Mouse (Mus musculus) thymus, postnatal 14 days (tissue): Measurements from ENCODE around the gene Lnpep.
A peak's percentile ranks its signal among the peaks of the same experiment; 100 is the strongest.
"Not testable (repeated sequence)": the region's sequence is repeated elsewhere in the genome, so short reads cannot be mapped to it uniquely, and the experiment has no call there.

Experiments used
- DNase-seq: peaks from one replicate; pipeline ENCODE4 v3.0.0; 2021

Gene Lnpep

DNA sequence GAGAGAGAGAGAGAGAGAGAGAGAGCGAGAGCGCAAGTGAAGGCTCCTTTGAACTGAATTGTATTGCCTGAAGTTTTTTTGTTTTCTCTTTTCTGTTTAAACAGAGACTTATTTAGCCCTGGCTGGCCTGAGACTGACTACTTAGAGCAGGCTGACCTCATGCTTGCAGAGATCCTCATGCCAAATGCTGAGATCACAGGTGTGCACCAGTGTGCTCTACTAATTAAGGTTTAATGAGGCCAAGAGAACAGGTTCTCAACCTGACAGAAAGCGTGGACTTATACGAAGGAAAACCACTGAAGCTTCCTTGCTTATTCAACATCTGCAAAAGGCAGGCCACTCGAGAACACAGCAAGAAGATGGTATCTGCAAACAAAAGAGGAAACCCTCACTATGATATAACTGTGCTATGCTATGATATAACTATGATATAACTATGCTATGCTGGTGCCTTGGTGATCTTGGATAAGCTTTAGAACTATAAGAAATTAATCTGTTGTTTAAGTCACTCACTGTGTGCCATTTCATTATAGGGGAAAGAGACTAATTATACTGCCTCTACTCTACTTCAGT lies 16.3 kb downstream of the Lnpep start:
- no peak for DNase-seq

DNA sequence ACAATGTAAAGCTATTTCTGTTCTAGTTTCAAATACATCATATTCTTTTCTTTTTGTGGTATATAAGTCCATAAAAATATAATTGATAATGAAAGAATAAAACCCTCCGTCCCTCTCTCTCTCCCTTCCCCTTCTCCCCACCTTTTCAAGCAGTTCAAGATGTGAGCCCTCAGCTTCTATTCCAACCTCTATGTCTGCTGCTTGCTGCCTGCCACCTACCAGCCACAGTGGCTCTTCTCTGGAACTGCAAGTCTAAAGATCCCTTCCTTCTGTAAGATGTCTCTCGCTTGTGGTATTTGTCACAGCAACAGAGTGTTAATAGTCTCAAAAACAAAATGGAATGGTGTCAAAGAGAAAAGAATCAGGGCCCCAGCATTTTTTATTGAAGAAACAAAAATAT lies 20.3 kb downstream of the Lnpep start:
- DNase-seq = no peak

DNA sequence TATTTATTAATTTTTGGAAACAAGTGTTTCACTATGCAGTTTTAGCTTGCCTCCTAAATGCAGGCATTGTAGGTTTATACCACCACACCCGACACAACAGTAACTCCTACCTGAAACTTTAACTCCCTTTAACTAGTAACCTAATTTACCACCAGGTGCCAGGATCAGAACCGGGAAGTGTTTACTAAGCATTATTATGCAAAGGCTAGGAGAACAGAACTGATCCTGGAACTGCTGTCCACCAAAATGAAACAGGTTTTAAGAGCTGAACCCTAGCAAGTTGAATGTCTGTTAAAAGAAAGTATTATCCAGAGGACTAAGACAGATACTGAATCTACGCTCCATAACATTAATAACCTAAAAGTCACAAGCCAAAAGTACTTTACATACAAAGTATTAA lies 21.2 kb downstream of the Lnpep start:
- no peak for DNase-seq

- no peak for DNase-seq
These were observed 22.1 kb downstream of the Lnpep start for GRCm38 (mm10) chr17:17602786-17603185.

DNA sequence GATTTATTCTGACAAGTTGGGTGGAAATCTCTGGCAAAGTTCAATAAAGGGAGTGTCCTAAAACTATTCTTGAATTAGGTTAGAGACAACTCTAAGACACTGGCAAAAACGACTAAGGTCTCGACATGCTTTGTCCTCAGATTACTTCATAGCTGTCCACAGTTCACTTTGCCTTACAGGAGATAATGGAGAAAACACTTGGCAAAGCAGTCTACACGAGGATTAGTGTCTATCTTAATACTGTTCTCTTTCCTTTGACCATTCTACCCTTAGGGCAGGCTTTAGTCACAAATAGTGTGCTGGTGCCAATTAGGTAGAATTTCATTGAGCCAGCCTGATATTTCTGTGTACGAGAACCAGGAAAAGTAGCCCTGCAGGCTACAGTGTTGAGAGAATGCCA lies 22.5 kb downstream of the Lnpep start:
- no peak for DNase-seq

GRCm38 (mm10) chr17:17600804-17601252 lies 24.0 kb downstream of the Lnpep start:
- no peak for DNase-seq

- no peak for DNase-seq
These were observed 24.8 kb downstream of the Lnpep start for GRCm38 (mm10) chr17:17600001-17600400.

DNA sequence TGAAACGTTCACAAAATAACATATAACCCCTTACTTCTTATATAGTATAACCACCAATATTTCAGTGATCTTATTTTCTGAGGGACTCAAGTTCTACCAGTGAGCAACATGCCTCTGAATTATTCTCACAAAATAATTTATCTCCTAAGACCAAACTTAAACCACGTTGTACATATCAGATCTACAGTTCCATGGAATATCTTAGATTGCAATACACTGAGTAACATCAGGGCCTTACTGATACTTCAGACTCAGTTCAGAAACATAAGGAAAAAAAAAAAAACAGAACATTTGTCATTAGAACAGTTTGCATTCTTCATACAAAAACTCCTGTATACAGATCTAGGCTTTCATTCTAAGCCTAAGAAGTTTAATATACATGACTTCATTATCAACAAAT lies 26.5 kb downstream of the Lnpep start:
- DNase-seq = no peak

DNA sequence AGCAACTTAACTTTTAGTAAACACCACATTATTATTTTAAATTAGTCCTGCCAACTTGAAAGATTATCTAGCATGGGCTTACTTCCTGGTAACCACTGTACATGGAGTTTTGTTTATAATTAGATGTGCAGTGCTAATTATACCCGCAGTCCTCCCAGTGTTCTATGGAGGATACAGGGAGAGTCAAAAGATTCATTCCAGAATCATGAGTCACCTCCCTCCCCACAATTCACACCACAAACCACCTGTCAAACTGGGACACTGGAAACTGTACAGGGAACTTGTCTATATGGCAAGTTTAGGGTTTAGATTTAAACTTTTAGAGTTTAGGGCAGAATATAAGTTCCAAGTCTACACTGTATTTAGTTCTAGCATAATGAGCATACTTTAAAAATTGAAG lies 31.9 kb downstream of the Lnpep start:
- no peak for DNase-seq

GRCm38 (mm10) chr17:17587333-17588047 lies 37.4 kb downstream of the Lnpep start:
- DNase-seq = no peak

DNA sequence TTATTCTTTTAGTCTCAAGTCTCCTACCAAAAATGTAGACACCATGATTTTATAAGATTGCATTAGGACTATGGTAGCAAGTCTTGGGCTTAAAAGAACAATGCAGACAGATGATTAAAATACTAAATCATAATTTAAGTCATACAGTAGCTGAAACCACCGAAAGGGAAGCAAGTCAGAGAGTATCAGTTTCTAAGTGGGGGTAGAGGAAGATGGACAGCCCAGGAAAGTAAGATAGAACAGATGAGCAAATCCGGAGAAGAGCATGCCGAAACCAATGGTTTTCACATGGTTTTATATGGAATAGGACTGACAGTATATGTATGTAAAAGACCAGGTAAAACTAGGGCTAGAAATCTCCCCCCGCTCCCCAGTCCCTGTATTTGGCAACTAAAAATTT lies 39.7 kb downstream of the Lnpep start:
- DNase-seq = no peak

DNA sequence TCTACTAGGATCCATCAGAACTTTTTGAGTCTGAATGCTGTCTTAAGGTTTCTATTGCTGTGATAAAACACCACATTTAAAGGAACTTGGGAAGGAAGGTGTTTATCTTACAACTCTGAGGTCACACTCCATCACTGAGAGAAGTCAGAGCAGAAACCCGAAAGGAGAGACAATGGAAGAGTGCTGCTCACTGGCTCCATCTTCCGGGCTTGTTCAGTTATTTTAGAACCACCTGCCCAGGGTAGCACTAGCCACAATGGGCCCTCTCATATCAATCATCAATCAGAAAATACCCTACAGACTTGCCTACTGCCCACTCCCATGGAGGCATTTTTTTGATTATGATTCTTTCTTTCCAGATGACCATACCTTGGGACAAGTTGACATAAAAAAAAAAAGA lies 41.0 kb downstream of the Lnpep start:
- no peak for DNase-seq

DNA sequence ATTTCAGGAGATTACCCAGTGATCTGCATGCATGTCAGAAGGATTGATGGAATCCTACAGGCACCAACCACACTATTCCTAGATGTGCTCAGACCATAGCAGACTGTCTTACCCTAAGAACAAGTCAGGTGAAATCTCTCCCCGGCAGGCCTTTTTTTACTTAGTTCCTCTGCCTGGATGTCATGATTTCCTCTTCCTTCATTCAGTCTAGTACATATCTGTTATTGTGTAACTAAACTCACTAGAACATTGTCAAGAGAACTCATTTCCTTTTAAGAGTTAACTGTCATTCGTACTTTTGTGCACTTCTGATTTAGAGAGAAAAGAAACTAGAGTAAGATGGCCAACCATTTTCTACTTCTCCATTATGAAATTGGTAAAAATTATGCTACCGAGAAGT lies 43.6 kb downstream of the Lnpep start:
- no peak for DNase-seq

DNA sequence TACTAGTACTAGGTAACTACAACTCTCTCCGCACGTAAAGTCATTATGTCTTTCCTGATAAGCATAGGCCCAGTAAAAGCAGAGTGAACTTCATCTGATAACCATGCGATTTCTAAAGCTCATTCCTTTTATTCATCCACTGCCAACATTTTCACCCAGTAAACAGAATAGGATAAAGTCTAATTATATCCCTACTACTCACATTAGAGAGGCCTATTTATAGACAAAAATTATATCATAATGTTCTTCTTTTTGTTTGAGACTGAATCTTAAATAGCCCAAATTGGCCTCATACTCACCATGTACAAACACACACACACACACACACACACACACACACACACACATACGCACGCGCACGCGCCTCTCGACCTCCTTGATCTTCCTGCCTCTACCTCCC lies 48.5 kb downstream of the Lnpep start:
- no peak for DNase-seq

- peak; percentile 40 for DNase-seq
These were observed 57.8 kb downstream of the Lnpep start for GRCm38 (mm10) chr17:17567071-17567470.

DNA sequence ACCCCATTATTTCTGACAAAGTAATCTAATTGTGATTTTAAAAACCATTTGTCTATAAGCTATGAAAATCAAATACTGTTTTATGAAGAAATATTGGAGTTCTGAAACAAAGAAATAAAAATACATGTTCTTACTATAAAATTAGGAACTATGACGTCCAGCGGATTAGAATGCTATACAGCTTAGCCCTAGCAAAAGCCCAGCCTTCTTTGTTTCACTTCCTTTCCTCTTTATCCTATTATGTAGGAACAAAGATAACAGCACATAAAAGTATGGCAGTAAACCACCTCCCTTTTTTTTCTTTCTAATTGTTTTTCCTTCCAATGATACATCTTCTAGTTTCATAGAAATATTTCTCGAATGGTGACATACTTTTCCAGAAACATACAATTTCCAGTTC lies 75.9 kb downstream of the Lnpep start:
- DNase-seq = no peak

GRCm38 (mm10) chr17:17531338-17531737 lies 93.5 kb downstream of the Lnpep start:
- DNase-seq = no peak

- no peak for DNase-seq
These were observed 108.3 kb downstream of the Lnpep start for GRCm38 (mm10) chr17:17516384-17517016.

DNA sequence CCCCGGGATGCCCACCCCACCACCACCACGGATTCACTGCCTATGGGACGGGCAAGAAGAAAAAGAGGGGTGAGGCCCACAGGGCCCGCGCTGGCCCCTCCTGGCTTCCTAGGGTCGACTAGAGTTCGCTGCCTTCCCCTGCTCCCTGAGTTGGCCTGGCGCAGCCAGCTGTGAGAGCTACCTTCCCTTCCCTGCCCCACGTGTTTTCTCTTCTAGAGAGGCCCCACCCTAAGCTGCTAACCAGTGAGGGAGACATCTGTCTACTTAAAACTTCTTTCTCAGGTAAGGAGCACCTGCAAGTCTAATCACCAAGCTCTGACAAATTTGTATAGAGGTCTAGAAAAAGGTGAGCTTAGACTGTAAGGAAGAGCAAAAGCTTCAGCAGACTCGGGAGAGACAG lies 118.2 kb downstream of the Lnpep start:
- DNase-seq = no peak

GRCm38 (mm10) chr17:17499278-17499677 lies 125.6 kb downstream of the Lnpep start:
- DNase-seq = no peak

DNA sequence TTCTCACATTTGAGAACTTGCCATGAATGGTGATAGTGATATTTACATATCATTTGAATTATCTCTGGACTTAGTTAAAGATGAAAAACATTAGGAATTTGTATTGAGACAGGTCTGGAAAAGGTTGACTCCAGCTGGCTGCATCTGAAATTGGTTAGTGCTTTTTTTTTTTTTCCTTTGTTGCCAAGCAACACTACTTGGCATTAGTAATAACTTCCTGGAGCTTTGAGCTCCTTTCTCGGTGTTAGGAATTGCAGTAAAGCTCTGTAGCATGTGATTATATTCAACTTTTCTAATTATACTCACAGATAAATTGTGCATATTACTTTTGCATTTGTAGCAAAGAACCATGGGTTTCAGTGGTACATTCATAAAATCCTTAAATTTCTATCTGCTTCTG lies 126.0 kb downstream of the Lnpep start:
- DNase-seq = no peak

- no peak for DNase-seq
These were observed 128.1 kb downstream of the Lnpep start for GRCm38 (mm10) chr17:17496730-17497129.

DNA sequence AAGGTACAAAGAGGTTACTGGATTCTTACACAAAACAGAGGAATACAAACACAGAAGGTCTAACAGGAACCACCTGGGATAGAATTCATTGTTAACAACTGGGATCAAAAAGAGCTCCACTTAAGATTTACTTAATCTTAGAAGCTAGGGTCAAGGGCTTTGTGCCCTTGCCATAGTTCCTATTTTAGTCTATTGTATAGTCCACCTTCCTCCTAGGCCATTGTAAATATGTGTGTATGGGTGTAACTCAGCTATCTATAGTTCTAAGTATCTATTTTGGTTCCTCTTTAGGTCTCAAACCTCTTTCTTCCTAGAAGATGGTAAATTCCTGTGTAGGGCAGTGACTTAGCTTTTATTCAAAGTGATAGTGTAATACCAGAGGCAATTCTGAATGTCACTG lies 128.6 kb downstream of the Lnpep start:
- DNase-seq = not testable (repeated sequence)

DNA sequence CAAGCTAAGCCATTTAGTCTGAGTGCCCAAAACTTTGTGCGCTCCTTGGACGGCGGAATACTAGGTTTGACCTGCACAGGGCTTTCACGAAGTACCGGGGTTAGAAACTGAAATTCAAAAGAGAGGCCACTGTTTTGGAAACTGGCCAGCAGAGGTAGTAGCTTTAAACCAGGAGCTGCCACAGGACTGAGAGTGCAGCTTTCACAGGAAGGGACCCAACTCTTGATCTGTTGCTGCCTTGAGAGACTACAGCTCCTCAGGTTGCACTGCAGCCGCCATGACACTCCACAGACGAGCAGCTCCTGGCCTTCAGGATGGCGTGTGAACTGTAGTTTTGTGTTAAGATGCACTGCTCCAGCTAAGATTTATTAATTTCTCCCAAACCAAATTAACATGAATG lies 132.7 kb downstream of the Lnpep start:
- DNase-seq = no peak

- no peak for DNase-seq
These were observed 133.2 kb downstream of the Lnpep start for GRCm38 (mm10) chr17:17491622-17492001.
